Mouse (Mus musculus): ENCODE measurements around the gene Zdhhc13. TPM values are rescaled to one million over a fixed set of nuclear protein-coding genes. Genes with fewer than 3 reads are reported as not detected.

Zdhhc13 gene
- polyA plus RNA-seq, 1 experiment from 2014 or later: 42.6 TPM

DNA sequence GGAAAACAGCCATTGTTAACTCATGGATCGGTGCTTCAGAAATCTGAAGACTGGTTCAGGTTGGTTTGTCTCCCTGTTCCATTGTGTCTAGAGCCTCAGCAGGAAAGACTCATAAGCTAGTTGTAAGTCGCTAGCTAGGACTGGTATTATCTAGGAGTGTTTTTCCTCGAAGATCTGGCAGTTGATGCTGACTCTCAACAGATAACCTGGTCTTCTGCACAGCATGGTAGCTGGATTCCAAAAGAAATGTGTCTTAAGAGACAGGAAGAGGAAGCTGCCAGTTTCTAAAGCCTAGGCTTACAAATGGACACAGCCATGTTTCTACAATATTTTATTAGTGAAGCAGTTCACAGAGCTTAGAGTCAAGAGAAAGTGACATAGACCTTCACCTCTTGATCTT is 2.6 kb downstream of the Zdhhc13 start:
- Histone ChIP-seq H3K27me3 (replicated peaks) (no peaks in the 10 kb centered on the region), H3K4me3 (no peak overlapping the region), H3K27ac (no peak overlapping the region), H3K36me3 (peaks cover 4% of the 10 kb centered on the region), H3K4me2 (replicated peaks) (no peak overlapping the region), H3K9ac (no peak overlapping the region), H3K9me3 (no peaks in the 10 kb centered on the region), H3K4me1 (peaks cover 17% of the 10 kb centered on the region)
- WGBS: 86% methylated on average over 3 of the region's 3 CpGs
- no peak for ATAC-seq (ENCODE audit: low FRiP score, low read depth)

DNA sequence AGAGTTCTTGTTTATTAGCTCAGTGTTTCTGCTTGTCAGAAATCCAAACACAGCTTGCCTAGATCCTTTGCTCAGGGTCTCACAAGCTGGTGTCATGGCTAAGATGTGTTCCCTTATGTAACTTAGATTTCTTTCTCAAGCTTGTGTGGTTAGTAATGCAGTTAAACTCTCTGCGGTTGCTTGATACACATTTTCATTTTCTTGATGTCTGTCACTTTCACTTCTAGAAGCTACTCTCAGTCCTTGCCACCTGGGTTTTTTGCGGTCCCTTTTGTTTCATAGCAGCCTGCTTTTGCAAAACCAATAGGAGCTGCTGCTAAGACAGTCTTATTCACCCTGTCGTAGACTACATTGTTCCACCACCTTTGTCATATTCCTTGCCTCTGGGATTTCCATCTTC is 6.3 kb downstream of the Zdhhc13 start:
- Histone ChIP-seq H3K36me3 (peaks cover 11% of the 10 kb centered on the region), H3K9me3 (no peaks in the 10 kb centered on the region), H3K4me2 (replicated peaks) (no peak overlapping the region), H3K27ac (no peak overlapping the region), H3K27me3 (replicated peaks) (no peaks in the 10 kb centered on the region), H3K4me1 (peaks cover 7% of the 10 kb centered on the region), H3K9ac (no peak overlapping the region), H3K4me3 (no peak overlapping the region)
- WGBS: 90% methylated on average over 3 of the region's 3 CpGs
- ATAC-seq (ENCODE audit: low FRiP score, low read depth): no peak

DNA sequence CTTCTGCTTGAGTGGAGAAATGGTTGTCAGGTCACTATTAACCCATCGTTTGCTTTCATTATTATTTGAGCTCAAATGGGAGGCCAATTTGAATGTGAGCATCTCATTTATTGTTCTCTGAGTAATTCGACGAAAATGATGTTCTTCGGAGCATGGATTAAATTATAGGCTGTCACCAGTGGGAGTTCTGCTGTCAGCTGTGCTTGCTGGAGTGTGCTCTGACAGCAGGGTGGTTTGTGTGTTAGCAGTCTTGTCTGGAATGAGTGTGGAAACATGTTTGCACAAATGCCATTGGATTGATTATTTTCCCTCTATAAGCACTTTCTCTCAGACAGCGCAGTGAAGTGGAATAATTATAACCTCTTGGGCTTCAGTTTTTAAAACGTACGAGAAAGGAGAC is 14.6 kb downstream of the Zdhhc13 start:
- no peak overlapping the region for H3K4me2 ChIP-seq (replicated peaks)
- H3K4me1 ChIP-seq: no peaks in the 10 kb centered on the region
- peaks cover 43% of the 10 kb centered on the region for H3K36me3 ChIP-seq
- ATAC-seq (ENCODE audit: low FRiP score, low read depth): no peak
- no peak overlapping the region for H3K4me3 ChIP-seq
- 81% methylated on average over 7 of the region's 7 CpGs for WGBS
- no peak overlapping the region for H3K27ac ChIP-seq
- H3K9ac ChIP-seq: no peak overlapping the region
- no peaks in the 10 kb centered on the region for H3K27me3 ChIP-seq (replicated peaks)
- no peaks in the 10 kb centered on the region for H3K9me3 ChIP-seq

DNA sequence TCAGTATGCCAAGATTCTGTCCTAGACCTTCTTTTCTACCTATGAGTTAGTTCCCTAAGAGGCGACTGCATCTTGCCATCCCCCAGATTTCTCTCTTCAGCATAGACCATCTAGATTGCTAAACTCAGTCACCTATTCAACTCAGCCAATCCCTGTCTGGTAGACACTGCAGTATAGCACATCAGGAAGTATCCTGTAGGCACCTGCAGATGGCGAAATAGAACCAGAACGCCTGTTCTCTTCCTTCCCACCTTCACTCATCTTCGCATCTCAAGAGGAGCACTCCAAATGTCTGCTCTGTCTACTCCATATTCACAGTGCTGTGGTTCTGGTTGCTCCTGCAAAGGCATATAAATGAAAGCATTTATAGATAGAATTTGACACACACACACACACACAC is 17.8 kb downstream of the Zdhhc13 start:
- Histone ChIP-seq H3K9ac (no peak overlapping the region), H3K4me1 (no peaks in the 10 kb centered on the region), H3K4me3 (no peak overlapping the region), H3K9me3 (no peaks in the 10 kb centered on the region), H3K4me2 (replicated peaks) (no peak overlapping the region), H3K27me3 (replicated peaks) (no peaks in the 10 kb centered on the region), H3K27ac (no peak overlapping the region), H3K36me3 (peaks cover 60% of the 10 kb centered on the region)
- ATAC-seq (ENCODE audit: low FRiP score, low read depth): no peak
- WGBS: 84% methylated on average over 4 of the region's 4 CpGs

DNA sequence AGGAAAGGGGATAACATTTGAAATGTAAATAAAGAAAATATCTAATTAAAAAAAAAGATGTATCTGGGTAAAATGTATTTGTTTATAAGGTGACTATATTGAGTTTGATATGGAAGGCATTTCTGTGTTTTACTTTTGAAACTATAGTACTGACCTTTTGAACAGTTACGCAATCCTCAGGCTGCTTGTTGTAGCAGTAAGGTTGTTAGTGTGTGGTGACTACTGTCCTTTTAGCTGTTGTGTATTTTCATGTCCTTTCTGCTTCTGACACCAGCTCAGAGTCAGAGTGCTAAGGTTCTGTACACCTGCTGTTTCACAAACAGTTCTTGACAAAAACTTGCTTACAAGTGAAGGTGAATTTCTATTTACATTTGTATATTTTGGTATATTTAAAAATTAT is 21.8 kb downstream of the Zdhhc13 start:
- ATAC-seq (ENCODE audit: low FRiP score, low read depth): no peak
- no peaks in the 10 kb centered on the region for H3K4me1 ChIP-seq
- H3K4me3 ChIP-seq: no peak overlapping the region
- H3K9me3 ChIP-seq: no peaks in the 10 kb centered on the region
- WGBS: 100% methylated on average over 1 of the region's 1 CpGs
- H3K9ac ChIP-seq: no peak overlapping the region
- H3K36me3 ChIP-seq: peaks cover 51% of the 10 kb centered on the region
- no peaks in the 10 kb centered on the region for H3K27me3 ChIP-seq (replicated peaks)
- no peak overlapping the region for H3K27ac ChIP-seq
- H3K4me2 ChIP-seq (replicated peaks): no peak overlapping the region

DNA sequence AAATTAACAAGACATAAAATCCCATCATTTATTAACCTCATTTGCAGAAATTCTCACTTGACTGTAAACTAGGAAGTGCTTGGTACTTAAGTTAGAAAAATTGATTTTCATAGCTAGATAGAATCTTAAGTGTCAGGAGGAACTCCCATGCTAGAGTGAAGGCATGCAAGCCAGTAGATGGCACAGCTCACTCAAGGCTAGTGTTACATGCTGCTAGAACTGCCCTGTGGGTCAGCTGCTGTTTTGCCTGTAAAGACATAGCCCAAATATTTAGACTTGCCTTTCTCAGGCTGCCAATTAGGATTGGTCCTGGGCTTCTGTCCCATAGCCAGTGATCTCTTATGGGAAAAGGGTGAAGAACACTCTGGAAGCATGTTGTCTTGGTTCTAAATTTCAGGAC is 23.6 kb downstream of the Zdhhc13 start:
- Histone ChIP-seq H3K9ac (no peak overlapping the region), H3K36me3 (peaks cover 42% of the 10 kb centered on the region), H3K4me1 (no peaks in the 10 kb centered on the region), H3K9me3 (no peaks in the 10 kb centered on the region), H3K4me2 (replicated peaks) (no peak overlapping the region), H3K27me3 (replicated peaks) (no peaks in the 10 kb centered on the region), H3K27ac (no peak overlapping the region), H3K4me3 (no peak overlapping the region)
- ATAC-seq (ENCODE audit: low FRiP score, low read depth): no peak

DNA sequence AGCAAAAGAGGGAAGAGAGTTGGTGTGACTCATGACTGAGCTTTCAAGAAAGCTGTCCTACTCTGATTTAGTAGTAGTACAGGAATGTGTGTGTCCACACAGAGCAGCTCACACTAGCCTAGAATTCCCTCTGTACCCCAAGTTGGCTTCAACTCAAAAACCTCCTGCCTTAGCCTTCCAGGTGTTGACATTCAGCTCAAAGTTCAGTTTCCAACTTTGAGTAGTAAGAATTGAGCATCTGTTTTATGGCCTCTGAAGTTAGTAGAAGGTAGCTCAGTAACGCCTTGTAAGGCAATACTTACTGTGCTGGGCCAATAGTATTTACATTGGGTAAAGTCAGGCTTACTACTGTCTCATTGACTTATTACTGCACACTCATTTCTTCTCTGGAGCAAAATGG is 24.8 kb downstream of the Zdhhc13 start:
- WGBS: 91% methylated on average over 1 of the region's 1 CpGs
- Histone ChIP-seq H3K9ac (no peak overlapping the region), H3K4me1 (no peaks in the 10 kb centered on the region), H3K4me2 (replicated peaks) (no peak overlapping the region), H3K4me3 (no peak overlapping the region), H3K9me3 (no peaks in the 10 kb centered on the region), H3K27me3 (replicated peaks) (no peaks in the 10 kb centered on the region), H3K36me3 (peaks cover 43% of the 10 kb centered on the region), H3K27ac (no peak overlapping the region)
- ATAC-seq (ENCODE audit: low FRiP score, low read depth): no peak

DNA sequence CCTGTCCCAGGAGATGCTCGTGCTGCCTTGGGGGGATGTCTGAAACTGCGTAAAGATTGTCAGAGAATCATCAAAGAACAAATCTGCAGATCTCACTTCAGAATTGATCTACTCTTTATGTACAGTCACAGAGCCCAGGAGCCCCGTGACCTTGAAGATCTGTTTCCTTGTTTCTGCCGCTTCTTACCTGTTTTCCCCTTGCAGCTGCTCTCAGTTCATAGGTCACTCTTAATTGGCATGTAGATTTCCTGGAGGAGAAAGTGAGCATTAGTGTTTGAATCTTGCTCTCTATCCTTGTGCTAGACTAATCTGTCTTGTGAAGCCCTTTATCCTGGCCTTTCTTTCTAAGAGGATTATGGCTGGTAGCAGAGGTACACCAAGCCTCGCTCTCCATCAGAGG is 32.9 kb downstream of the Zdhhc13 start:
- Histone ChIP-seq H3K36me3 (peaks cover 76% of the 10 kb centered on the region), H3K9me3 (no peaks in the 10 kb centered on the region), H3K27ac (no peak overlapping the region), H3K27me3 (replicated peaks) (0 out of 2 replicates have a peak, but pooled peaks cover 5% of the 10 kb centered on the region), H3K4me1 (no peaks in the 10 kb centered on the region), H3K9ac (no peak overlapping the region), H3K4me3 (no peak overlapping the region), H3K4me2 (replicated peaks) (no peak overlapping the region)
- ATAC-seq (ENCODE audit: low FRiP score, low read depth): no peak
- WGBS: 94% methylated on average over 5 of the region's 5 CpGs

DNA sequence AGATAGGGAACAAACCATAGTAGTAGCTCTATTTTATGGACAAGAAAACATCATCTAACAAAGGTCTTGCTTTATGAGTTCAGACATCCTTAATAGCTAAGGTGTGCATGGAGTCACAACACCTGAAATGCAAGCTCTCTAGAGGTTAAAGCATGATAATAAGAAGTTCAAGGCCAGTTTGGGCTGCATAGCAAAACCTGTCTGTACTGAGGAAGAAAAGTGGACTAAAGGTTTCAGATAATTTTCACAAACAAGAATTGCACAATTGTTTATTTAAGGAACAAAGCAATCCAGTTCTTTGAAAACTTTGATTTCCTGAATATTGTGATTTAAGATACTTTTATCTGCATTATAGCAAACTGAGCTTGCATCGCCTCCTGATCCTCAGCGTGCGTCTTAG is 34.8 kb downstream of the Zdhhc13 start:
- WGBS: 94% methylated on average over 3 of the region's 3 CpGs
- Histone ChIP-seq H3K27me3 (replicated peaks) (peaks cover 17% of the 10 kb centered on the region), H3K9ac (no peak overlapping the region), H3K4me3 (no peak overlapping the region), H3K4me2 (replicated peaks) (no peak overlapping the region), H3K36me3 (peaks cover 75% of the 10 kb centered on the region), H3K4me1 (no peaks in the 10 kb centered on the region), H3K9me3 (no peaks in the 10 kb centered on the region), H3K27ac (no peak overlapping the region)
- no peak for ATAC-seq (ENCODE audit: low FRiP score, low read depth)

DNA sequence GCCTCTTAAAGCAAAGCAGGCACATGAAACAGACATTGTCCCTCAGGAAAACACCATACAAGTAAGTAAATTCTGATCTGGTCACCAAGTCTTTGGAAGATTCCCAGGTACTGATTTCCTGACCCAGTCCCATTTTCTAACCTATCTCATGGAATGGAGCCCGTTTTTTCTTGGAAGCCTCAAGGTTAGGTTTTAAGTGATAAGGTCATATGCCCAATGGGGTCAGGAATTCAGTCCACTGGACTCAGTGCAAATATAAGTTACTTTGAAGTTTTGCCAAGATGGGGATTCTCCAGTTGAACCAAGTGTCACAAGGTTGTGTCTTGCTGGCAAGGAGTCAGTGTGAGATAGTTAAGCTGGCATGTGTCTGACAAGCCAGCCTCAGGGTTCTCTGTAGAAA is 35.9 kb downstream of the Zdhhc13 start:
- Histone ChIP-seq H3K4me1 (no peaks in the 10 kb centered on the region), H3K27me3 (replicated peaks) (peaks cover 26% of the 10 kb centered on the region), H3K4me2 (replicated peaks) (no peak overlapping the region), H3K4me3 (no peak overlapping the region), H3K9ac (no peak overlapping the region), H3K9me3 (no peaks in the 10 kb centered on the region), H3K36me3 (peaks cover 64% of the 10 kb centered on the region), H3K27ac (no peak overlapping the region)
- no peak for ATAC-seq (ENCODE audit: low FRiP score, low read depth)
- WGBS: 93% methylated on average over 1 of the region's 1 CpGs

DNA sequence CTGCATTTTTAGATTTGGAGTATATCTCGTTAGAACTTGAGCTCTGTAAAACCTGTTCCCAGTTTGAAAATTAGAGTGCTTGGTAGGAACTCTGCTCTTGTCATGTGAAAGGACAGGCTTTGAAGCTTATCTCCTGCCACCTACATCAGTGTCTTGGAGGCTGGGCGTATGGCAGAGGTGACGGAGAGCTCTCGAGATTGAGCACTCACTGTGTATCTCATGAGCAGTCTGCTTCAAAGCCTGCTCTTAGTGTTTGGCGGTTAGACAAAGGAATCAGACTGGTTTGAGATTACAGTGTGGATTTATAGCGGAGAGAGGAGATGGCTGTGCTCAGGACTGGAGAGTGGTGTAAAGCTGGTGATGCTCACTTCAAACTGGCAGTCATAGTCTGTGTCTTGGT is 36.4 kb downstream of the Zdhhc13 start:
- no peak for ATAC-seq (ENCODE audit: low FRiP score, low read depth)
- H3K27ac ChIP-seq: no peak overlapping the region
- H3K4me3 ChIP-seq: no peak overlapping the region
- WGBS: 94% methylated on average over 6 of the region's 6 CpGs
- no peaks in the 10 kb centered on the region for H3K4me1 ChIP-seq
- H3K36me3 ChIP-seq: peaks cover 59% of the 10 kb centered on the region
- peaks cover 31% of the 10 kb centered on the region for H3K27me3 ChIP-seq (replicated peaks)
- no peak overlapping the region for H3K4me2 ChIP-seq (replicated peaks)
- H3K9ac ChIP-seq: no peak overlapping the region
- no peaks in the 10 kb centered on the region for H3K9me3 ChIP-seq

DNA sequence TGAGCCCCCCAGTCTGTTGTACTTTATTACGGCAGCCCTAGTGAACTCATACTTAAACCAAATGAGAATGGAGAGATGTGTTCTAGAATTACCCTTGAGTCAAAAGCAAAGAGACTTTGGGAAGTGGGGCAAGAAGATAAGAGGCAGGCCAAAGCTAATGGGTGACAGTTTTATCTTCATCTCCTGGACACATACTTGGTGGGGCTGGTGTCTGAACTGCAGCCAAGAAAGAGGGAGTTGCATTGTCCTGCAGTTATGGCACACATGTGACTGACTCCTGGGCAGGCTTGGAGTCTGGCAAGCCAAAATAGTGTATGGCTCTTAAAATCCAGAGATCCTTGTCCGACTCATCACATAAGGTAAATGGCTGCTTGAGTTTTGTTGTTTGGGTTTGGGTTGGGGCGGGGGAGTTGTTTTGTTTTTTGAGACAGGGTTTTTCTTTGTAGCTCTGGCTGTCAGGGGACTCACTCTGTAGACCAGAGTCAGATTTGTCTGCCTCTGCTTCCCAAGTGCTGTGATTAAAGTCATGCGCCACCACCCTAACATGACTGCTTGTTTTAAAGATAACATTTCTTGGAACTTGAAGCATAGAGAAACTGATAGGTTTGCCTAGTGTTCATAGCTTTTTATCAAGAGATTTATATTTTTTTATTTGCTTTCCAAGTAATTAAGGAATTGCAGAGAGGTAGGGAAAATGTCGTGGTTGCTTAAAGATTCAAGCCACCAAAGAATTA is 40.5 kb downstream of the Zdhhc13 start:
- Histone ChIP-seq H3K9ac (no peak overlapping the region), H3K4me2 (replicated peaks) (no peak overlapping the region), H3K9me3 (no peaks in the 10 kb centered on the region), H3K27me3 (replicated peaks) (peaks cover 71% of the 10 kb centered on the region), H3K4me1 (no peaks in the 10 kb centered on the region), H3K36me3 (peaks cover 33% of the 10 kb centered on the region), H3K4me3 (no peak overlapping the region), H3K27ac (no peak overlapping the region)
- no peak for ATAC-seq (ENCODE audit: low FRiP score, low read depth)
- WGBS: 89% methylated on average over 5 of the region's 5 CpGs

DNA sequence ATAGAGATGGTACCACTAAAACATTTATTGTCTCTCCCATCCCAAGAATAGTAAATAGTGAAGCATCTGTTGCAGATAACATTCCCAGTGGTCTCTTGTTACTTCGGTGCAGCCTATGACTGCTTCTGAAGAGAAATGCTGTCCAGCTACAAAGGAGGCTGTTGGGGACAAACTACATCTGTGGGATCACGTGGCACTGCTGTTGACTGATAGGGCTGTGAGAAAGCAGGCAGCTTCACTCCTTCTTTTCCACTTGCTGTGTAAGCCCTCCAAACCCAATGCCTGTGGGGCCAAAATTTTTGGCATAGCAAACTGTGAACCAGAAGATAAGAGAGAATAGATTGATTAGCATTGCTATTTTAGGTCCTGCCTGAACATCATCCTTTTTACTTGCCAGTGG is 41.6 kb downstream of the Zdhhc13 start:
- Histone ChIP-seq H3K4me2 (replicated peaks) (no peak overlapping the region), H3K4me3 (no peak overlapping the region), H3K27ac (no peak overlapping the region), H3K9ac (no peak overlapping the region), H3K36me3 (peaks cover 22% of the 10 kb centered on the region), H3K9me3 (no peaks in the 10 kb centered on the region), H3K27me3 (replicated peaks) (peaks cover 75% of the 10 kb centered on the region), H3K4me1 (peaks cover 10% of the 10 kb centered on the region)
- ATAC-seq (ENCODE audit: low FRiP score, low read depth): no peak
- 69% methylated on average over 2 of the region's 2 CpGs for WGBS

Measured in neural tube, embryonic 12.5 days (tissue).